Mouse (Mus musculus) ES-Bruce4 (cell line): ENCODE results near the gene Fpgs. TPM values are rescaled to one million over a fixed set of nuclear protein-coding genes. Genes with fewer than 3 reads are reported as not detected.

ENCODE experiments used
- H3K27ac ChIP-seq: 2 replicates; pipeline ENCODE4 v1.5.1; 2012; ENCODE audit warnings: low read length, inconsistent platforms; ENCODE audit not compliant: insufficient read depth
- H3K27me3 ChIP-seq: 2 replicates; pipeline ENCODE4 v1.6.1; 2012; ENCODE audit warnings: mild to moderate bottlenecking, low read length, inconsistent platforms; ENCODE audit not compliant: control insufficient read depth, poor library complexity, insufficient read depth, severe bottlenecking
- H3K36me3 ChIP-seq: 2 replicates; pipeline ENCODE4 v1.6.1; 2012; ENCODE audit warnings: inconsistent platforms, mild to moderate bottlenecking, low read length, moderate library complexity; ENCODE audit not compliant: control insufficient read depth, poor library complexity, insufficient read depth, severe bottlenecking
- H3K4me1 ChIP-seq: one replicate; pipeline ENCODE4 v1.8.1; 2011; ENCODE audit warnings: low read length; ENCODE audit not compliant: control insufficient read depth, insufficient read depth
- H3K4me3 ChIP-seq: 2 replicates; pipeline ENCODE4 v1.5.1; 2011; ENCODE audit warnings: low read depth, mild to moderate bottlenecking, low read length
- H3K9ac ChIP-seq: 2 replicates; pipeline ENCODE4 v1.6.1; 2012; ENCODE audit warnings: low read depth, mild to moderate bottlenecking, inconsistent platforms; ENCODE audit not compliant: poor library complexity, severe bottlenecking
- H3K9me3 ChIP-seq: replicated peaks from 2 replicates; pipeline ENCODE4 v1.6.1; 2012; ENCODE audit warnings: mild to moderate bottlenecking, low read length, inconsistent platforms; ENCODE audit not compliant: control insufficient read depth, poor library complexity, insufficient read depth, severe bottlenecking
- CTCF ChIP-seq: IDR thresholded peaks from one replicate; pipeline ENCODE4 v1.8.1; 2011; ENCODE audit warnings: low read depth, low read length
- EP300 ChIP-seq: IDR thresholded peaks from 2 replicates; pipeline ENCODE4 v1.6.1; 2011; ENCODE audit warnings: low read depth, low read length; ENCODE audit not compliant: insufficient read depth
- POLR2A ChIP-seq: IDR thresholded peaks from one replicate; pipeline ENCODE4 v1.8.1; 2011; ENCODE audit warnings: low read length; ENCODE audit not compliant: insufficient read depth
- polyA plus RNA-seq: library from polyadenylated mRNA; stranded (reverse); fragments of >200 nt; gene quantifications from 2 replicates; pipeline ENCODE4 v1.2.4, GENCODE M21; 2011; ENCODE audit warnings: low read depth; ENCODE audit not compliant: missing spikeins, insufficient read depth, insufficient read length

Gene Fpgs
- polyA plus RNA-seq, 1 experiment = 45.7 TPM

GRCm38 (mm10) chr2:32709521-32710137, 5.7 kb upstream of the Fpgs start:
- H3K27ac ChIP-seq = no peak overlapping the region
- H3K4me1 ChIP-seq = peaks cover 2% of the 10 kb centered on the region
- H3K4me3 ChIP-seq = no peak overlapping the region
- H3K36me3 ChIP-seq = peaks cover 54% of the 10 kb centered on the region
- no peaks in the 10 kb centered on the region for H3K9me3 ChIP-seq
- TF ChIP-seq CTCF (no peak), POLR2A (no peak)
- no peak overlapping the region for H3K9ac ChIP-seq
- H3K27me3 ChIP-seq = no peaks in the 10 kb centered on the region

DNA sequence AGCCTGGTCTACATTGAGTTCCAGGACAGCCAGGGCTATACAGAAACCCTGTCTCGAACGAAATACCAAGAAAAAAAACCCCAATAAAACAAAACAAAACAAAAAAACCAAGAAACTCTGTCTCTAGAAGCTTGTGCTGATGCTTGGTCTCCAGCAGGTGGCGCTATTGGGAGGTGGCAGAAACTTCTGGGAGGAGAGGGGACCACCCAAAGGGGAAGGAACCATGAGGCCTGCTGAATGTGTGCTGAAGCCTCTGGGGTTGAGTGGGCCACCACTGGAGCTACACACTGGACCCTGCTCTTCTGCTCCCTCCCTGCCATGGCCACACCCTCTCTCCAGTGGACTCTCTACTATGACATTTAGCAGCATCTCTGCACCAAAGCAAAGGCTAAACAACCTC, 4.7 kb upstream of the Fpgs start:
- TF ChIP-seq CTCF = peak; percentile 78
- no peak for TF ChIP-seq POLR2A
- no peaks in the 10 kb centered on the region for H3K9me3 ChIP-seq
- H3K36me3 ChIP-seq = peaks cover 56% of the 10 kb centered on the region

DNA sequence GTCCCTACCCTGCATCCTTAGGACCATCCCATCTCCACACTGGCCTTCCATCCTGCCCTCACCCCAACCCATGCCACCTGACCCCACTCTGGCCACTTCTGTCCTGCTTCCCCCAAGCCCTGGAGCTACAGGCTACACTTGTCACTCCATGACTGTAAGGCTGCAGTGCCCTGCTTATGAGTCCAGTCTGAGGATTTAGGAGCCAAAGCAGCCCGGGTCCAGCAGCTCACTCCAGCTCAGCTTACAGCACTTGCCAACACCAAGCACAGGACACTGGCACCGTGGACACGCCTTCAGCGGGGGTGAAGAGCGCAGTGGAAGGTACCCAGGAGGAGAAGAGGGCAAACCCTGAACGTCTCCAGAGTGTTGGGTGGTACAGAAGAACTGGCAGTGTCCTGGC, 3.0 kb upstream of the Fpgs start:
- no peak for TF ChIP-seq CTCF
- no peak for TF ChIP-seq POLR2A
- no peak for TF ChIP-seq EP300
- no peaks in the 10 kb centered on the region for H3K9me3 ChIP-seq
- no peak overlapping the region for H3K27ac ChIP-seq
- no peaks in the 10 kb centered on the region for H3K4me1 ChIP-seq
- H3K27me3 ChIP-seq = no peaks in the 10 kb centered on the region
- no peak overlapping the region for H3K9ac ChIP-seq
- H3K4me3 ChIP-seq = no peak overlapping the region
- peaks cover 56% of the 10 kb centered on the region for H3K36me3 ChIP-seq

More for the DNA sequence above, 4.7 kb upstream of the Fpgs start:
- H3K4me1 ChIP-seq = no peaks in the 10 kb centered on the region
- no peak overlapping the region for H3K9ac ChIP-seq
- no peaks in the 10 kb centered on the region for H3K27me3 ChIP-seq
- H3K4me3 ChIP-seq = no peak overlapping the region
- H3K27ac ChIP-seq = no peak overlapping the region

DNA sequence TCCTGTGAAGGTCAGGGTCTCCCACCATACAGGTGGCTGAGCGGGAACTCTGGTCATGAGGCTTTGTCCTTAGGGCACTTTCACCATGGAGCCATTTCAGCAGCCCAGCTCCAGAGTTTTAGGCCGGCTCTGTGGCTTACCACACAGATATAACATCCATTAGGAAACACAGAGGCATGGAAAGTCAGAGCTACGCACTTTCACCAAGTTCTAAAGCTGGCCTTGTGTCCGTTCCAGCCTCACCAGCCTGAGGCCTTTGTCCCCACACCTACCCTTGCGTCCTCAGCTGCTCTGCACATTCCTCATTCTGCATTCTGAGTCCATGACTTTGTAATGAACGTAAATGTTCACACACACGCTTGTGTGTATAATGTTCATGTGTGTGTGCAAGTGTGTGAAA, 1.1 kb upstream of the Fpgs start:
- H3K27me3 ChIP-seq = no peaks in the 10 kb centered on the region
- no peaks in the 10 kb centered on the region for H3K4me1 ChIP-seq
- no peak for TF ChIP-seq EP300
- TF ChIP-seq POLR2A = no peak
- TF ChIP-seq CTCF = no peak
- no peak overlapping the region for H3K4me3 ChIP-seq
- H3K27ac ChIP-seq = no peak overlapping the region
- H3K9ac ChIP-seq = no peak overlapping the region
- H3K9me3 ChIP-seq = no peaks in the 10 kb centered on the region
- peaks cover 45% of the 10 kb centered on the region for H3K36me3 ChIP-seq

- H3K9me3 ChIP-seq = no peaks in the 10 kb centered on the region
- H3K27me3 ChIP-seq = no peaks in the 10 kb centered on the region
- H3K9ac ChIP-seq = no peak overlapping the region
- H3K4me1 ChIP-seq = no peaks in the 10 kb centered on the region
- H3K27ac ChIP-seq = peak overlapping the region; percentile 66; the same call in 1 of the 2 replicates
- no peak for TF ChIP-seq POLR2A
- TF ChIP-seq CTCF = no peak
- H3K36me3 ChIP-seq = peaks cover 29% of the 10 kb centered on the region
- no peak overlapping the region for H3K4me3 ChIP-seq
These were observed 899 bp downstream of the Fpgs start for GRCm38 (mm10) chr2:32703046-32703445.

DNA sequence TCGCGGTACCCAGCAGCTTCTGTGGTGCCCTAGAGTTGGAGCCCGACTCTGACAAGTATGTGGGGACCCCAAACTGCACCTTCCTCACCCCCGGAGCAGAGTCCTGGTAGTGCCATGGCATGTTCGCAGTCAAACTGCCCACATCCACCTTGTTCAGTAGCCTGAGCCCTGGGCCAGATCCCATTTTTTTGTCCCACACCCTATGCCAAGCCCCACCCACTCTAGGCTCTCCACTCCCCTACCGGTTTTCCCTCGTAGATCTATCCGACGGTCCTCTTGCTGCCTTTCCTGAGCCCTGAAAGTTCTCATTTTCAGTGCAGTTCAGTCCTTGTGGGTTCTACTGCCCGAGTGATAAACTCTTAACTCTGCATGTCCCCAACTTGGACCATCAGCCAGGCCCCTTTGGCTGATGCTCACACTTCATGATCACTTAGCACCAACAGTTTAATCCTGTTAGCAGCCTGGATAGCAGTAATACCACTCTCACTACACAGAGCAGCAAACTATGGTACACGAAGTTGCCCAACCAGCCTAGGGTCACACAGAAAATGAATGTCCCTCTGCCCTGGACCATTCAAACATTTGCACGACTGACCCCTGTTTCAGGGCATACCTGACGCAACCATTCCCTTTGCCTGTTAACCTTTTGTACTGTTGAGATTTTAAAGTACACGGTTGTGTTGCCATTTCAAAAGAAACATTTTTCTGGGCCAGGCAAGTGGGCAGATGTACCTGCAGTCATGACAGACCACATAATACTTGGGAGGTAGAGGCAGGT, 2.8 kb downstream of the Fpgs start:
- Histone ChIP-seq H3K4me3 (no peak overlapping the region), H3K27me3 (no peaks in the 10 kb centered on the region), H3K36me3 (peaks cover 11% of the 10 kb centered on the region), H3K9me3 (no peaks in the 10 kb centered on the region), H3K27ac (no peak overlapping the region), H3K4me1 (no peaks in the 10 kb centered on the region), H3K9ac (no peak overlapping the region)
- TF ChIP-seq POLR2A (no peak), EP300 (no peak), CTCF (no peak)
